Mouse (Mus musculus) ES-E14 (cell line): ENCODE measurements around the gene Lmbr1. TPM values are rescaled to one million over a fixed set of nuclear protein-coding genes. Genes with fewer than 3 reads are reported as not detected.

Experiments used
- DNase-seq: peaks from one replicate; pipeline ENCODE4 v3.0.0-alpha.2; 2013; ENCODE audit warnings: low read depth, low spot score
- H3K27ac ChIP-seq: 2 replicates; pipeline ENCODE4 v1.5.1; 2012; ENCODE audit warnings: low read depth, mild to moderate bottlenecking, low read length, moderate library complexity, mixed read lengths; ENCODE audit not compliant: poor library complexity, insufficient read depth, severe bottlenecking
- H3K36me3 ChIP-seq: 2 replicates; pipeline ENCODE4 v1.6.1; 2012; ENCODE audit warnings: mild to moderate bottlenecking, low read length, moderate library complexity, mixed read lengths; ENCODE audit not compliant: control insufficient read depth, poor library complexity, insufficient read depth, severe bottlenecking
- H3K4me1 ChIP-seq, 2 experiments: fragments of 150-350 bp in 1 of 2; sonication (generic) in 1 of 2; 2 replicates each; pipeline ENCODE4 v1.6.1; 2012; ENCODE audit warnings: low read length in 2 of 2, mild to moderate bottlenecking in 1 of 2, mixed read lengths in 1 of 2; ENCODE audit not compliant: control insufficient read depth in 2 of 2, insufficient read depth in 2 of 2, poor library complexity in 1 of 2
- H3K4me3 ChIP-seq, 2 experiments: fragments of 150-350 bp in 1 of 2; sonication (generic) in 1 of 2; 2 replicates each; pipeline ENCODE4 v1.5.1; 2012; ENCODE audit warnings: low read length in 2 of 2, low read depth in 1 of 2, mild to moderate bottlenecking in 1 of 2, mixed read lengths in 1 of 2; ENCODE audit not compliant: insufficient read depth in 1 of 2, poor library complexity in 1 of 2, severe bottlenecking in 1 of 2
- H3K9ac ChIP-seq: 2 replicates; pipeline ENCODE4 v1.6.1; 2012; ENCODE audit warnings: low read depth, mild to moderate bottlenecking, low read length, mixed read lengths; ENCODE audit not compliant: poor library complexity, insufficient read depth, severe bottlenecking
- H3K9me3 ChIP-seq: fragments of 150-350 bp; sonication (generic); 2 replicates; pipeline ENCODE4 v1.6.1; 2012; ENCODE audit warnings: low read depth, mild to moderate bottlenecking, low read length; ENCODE audit not compliant: control insufficient read depth, insufficient read depth
- CHD2 ChIP-seq: IDR thresholded peaks from 2 replicates; pipeline ENCODE4 v1.6.1; 2014; ENCODE audit warnings: mild to moderate bottlenecking, low read depth, low read length, inconsistent platforms
- HCFC1 ChIP-seq: IDR thresholded peaks from 2 replicates; pipeline ENCODE4 v1.6.1; 2012; ENCODE audit warnings: low read length, inconsistent platforms, borderline replicate concordance; ENCODE audit not compliant: insufficient read depth
- MAFK ChIP-seq: IDR thresholded peaks from 2 replicates; pipeline ENCODE4 v1.6.1; 2014; ENCODE audit warnings: mild to moderate bottlenecking, low read depth, low read length, inconsistent platforms; ENCODE audit not compliant: insufficient read depth
- ZC3H11A ChIP-seq: IDR thresholded peaks from 2 replicates; pipeline ENCODE4 v1.6.1; 2012; ENCODE audit warnings: low read depth, mild to moderate bottlenecking, inconsistent platforms, low read length, borderline replicate concordance
- ZNF384 ChIP-seq: IDR thresholded peaks from 2 replicates; pipeline ENCODE4 v1.6.1; 2012; ENCODE audit warnings: low read depth, low read length, inconsistent platforms
- in situ Hi-C, 2 experiments: fragments of 600-800 bp; cut with MboI; formaldehyde crosslinking; loops; one replicate each; pipeline ENCODE4 v1.15.1; 2025; ENCODE audit warnings: low sequenced_read_pairs in 2 of 2, inconsistent platforms in 1 of 2; ENCODE audit not compliant: unreplicated experiment in 2 of 2
- total RNA-seq: library from RNA; depleted of rRNA; stranded (reverse); fragments of 300-350 nt; gene quantifications from 2 replicates; pipeline ENCODE4 v1.2.3, GENCODE M21; 2012

Lmbr1 gene
- total RNA-seq, 1 experiment: 7.4 TPM

GRCm38 (mm10) chr5:29198960-29199488 is 179.2 kb downstream of the Lmbr1 start:
- TF ChIP-seq ZC3H11A (no peak), ZNF384 (no peak), CHD2 (no peak), HCFC1 (0 out of 2 replicates have a peak, but pooled peaks have one; percentile 35), MAFK (no peak)
- H3K27ac ChIP-seq: peak overlapping the region; percentile 56; the same call in 1 of the 2 replicates
- no peak overlapping the region for H3K9ac ChIP-seq
- no peak for DNase-seq
- no peaks in the 10 kb centered on the region for H3K9me3 ChIP-seq
- no peak overlapping the region for H3K4me3 ChIP-seq
- peaks cover 6 to 14% of the 10 kb centered on the region in 2 experiments; a peak in 3 of 4 replicates for H3K4me1 ChIP-seq
- in situ Hi-C loops: no loop called here
- no peaks in the 10 kb centered on the region for H3K36me3 ChIP-seq

DNA sequence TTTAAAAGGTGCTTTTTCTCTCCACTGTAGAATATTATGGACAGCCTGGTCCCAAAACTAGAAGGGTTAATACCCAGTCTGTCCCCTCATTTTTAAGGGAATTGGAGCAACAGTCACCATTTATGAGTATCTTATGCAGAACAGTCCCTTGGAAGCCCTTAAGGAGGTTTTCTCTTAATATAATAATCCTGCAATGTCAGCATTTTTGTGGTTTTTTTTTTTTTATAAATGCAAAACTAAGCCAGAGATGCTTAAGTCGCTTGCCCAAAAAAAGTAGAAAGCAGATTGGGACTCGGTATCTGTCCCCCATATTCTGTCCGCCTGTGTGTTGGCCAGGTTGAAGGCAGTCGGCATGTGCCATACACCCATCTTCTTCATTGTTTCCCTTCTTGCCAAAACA is 181.0 kb downstream of the Lmbr1 start:
- H3K4me3 ChIP-seq: no peak overlapping the region
- DNase-seq: no peak
- H3K9me3 ChIP-seq: no peaks in the 10 kb centered on the region
- no peak overlapping the region for H3K27ac ChIP-seq
- peak; percentile 87 for TF ChIP-seq MAFK
- TF ChIP-seq CHD2: no peak
- TF ChIP-seq HCFC1: no peak
- H3K36me3 ChIP-seq: no peaks in the 10 kb centered on the region
- H3K4me1 ChIP-seq: peaks cover 6 to 14% of the 10 kb centered on the region in 2 experiments; a peak in 3 of 4 replicates
- in situ Hi-C loops: no loop called here
- no peak overlapping the region for H3K9ac ChIP-seq

DNA sequence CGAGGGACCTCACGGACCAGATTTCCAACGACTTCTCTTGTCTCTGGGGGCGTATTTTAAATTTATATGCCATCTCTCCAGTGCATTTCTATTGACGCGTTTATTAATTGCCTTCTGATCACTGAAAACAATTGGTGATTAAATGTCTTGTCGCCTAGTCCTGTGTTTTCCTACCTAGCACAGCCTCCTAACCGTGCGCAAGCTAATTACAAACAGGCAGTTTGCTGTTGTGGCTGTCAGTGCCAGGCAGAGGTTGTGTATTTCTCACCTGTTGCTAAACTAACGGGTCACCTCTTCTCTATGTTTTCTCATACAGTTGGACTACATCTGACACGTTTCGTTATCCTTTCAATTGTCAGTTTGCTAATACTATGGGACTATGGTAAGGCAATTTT is 181.9 kb downstream of the Lmbr1 start:
- no peak overlapping the region for H3K27ac ChIP-seq

GRCm38 (mm10) chr5:29195570-29196263 is 182.5 kb downstream of the Lmbr1 start, which contains the start of gene Rnf32:
Gene Rnf32, plus strand, starts transcription at chr5:29195992.
- Histone ChIP-seq H3K9ac (peak within 1 kb of the TSS; percentile 94), H3K27ac (peak within 1 kb of the TSS; percentile 76), H3K4me3 (peak within 1 kb of the TSS; percentile 83 to 84), H3K9me3 (no peaks in the 10 kb centered on the region), H3K4me1 (peaks cover 6 to 14% of the 10 kb centered on the region in 2 experiments; a peak in 3 of 4 replicates), H3K36me3 (no peaks in the 10 kb centered on the region)
- in situ Hi-C loops: no loop called here
- TF ChIP-seq CHD2: no peak
- peak; percentile 2; the same call in 1 of the 2 replicates for TF ChIP-seq HCFC1
- DNase-seq: peak; percentile 90

More for the DNA sequence above, 181.9 kb downstream of the Lmbr1 start:
- in situ Hi-C loops: no loop called here
- H3K9ac ChIP-seq: peak overlapping the region; percentile 61
- H3K9me3 ChIP-seq: no peaks in the 10 kb centered on the region
- TF ChIP-seq CHD2 (no peak), MAFK (no peak), ZNF384 (no peak)
- H3K4me3 ChIP-seq: peak overlapping the region; percentile 64 to 77
- no peaks in the 10 kb centered on the region for H3K36me3 ChIP-seq
- DNase-seq: no peak
- H3K4me1 ChIP-seq: peaks cover 6 to 14% of the 10 kb centered on the region in 2 experiments; a peak in 3 of 4 replicates

GRCm38 (mm10) chr5:29195231-29195569 is 183.0 kb downstream of the Lmbr1 start:
- Histone ChIP-seq H3K4me1 (peaks cover 4 to 9% of the 10 kb centered on the region in 2 experiments; a peak in 3 of 4 replicates), H3K36me3 (no peaks in the 10 kb centered on the region), H3K27ac (peak overlapping the region; percentile 76), H3K9me3 (no peaks in the 10 kb centered on the region), H3K4me3 (peak overlapping the region; percentile 83 to 84), H3K9ac (peak overlapping the region; percentile 94)
- DNase-seq: no peak
- TF ChIP-seq MAFK (no peak), ZNF384 (no peak), CHD2 (no peak), HCFC1 (no peak), ZC3H11A (no peak)
- in situ Hi-C loops: no loop called here
